Mouse (Mus musculus): ENCODE results near the gene Prn. TPM values are rescaled to one million over a fixed set of nuclear protein-coding genes. Genes with fewer than 3 reads are reported as not detected.
A peak's percentile ranks its signal among the peaks of the same experiment; 100 is the strongest.

Gene Prn
- polyA plus RNA-seq, 1 experiment from 2014 or later: not detected

- H3K4me1 ChIP-seq (ENCODE audit: control insufficient read depth, insufficient read depth, low read length): no peaks in the 10 kb centered on the region
- no peaks in the 10 kb centered on the region for H3K36me3 ChIP-seq (replicated peaks; ENCODE audit: control insufficient read depth, insufficient read depth, low read depth, low read length)
- H3K27ac ChIP-seq (replicated peaks; ENCODE audit: low read depth, low read length): no peak overlapping the region
- H3K27me3 ChIP-seq (ENCODE audit: control insufficient read depth, insufficient read depth, low read length): no peaks in the 10 kb centered on the region
- no peak for DNase-seq (ENCODE audit: low spot score)
- H3K4me3 ChIP-seq (ENCODE audit: low read depth, low read length): no peak overlapping the region
- H3K9ac ChIP-seq (replicated peaks; ENCODE audit: low read length): no peak overlapping the region
- H3K4me2 ChIP-seq (ENCODE audit: low read depth, low read length): no peak overlapping the region
- H3K9me3 ChIP-seq (replicated peaks; ENCODE audit: control insufficient read depth, low read length): no peaks in the 10 kb centered on the region
- 92% methylated on average over 6 of the region's 6 CpGs for WGBS
- no peak for ATAC-seq (replicated peaks; ENCODE audit: insufficient number of reproducible peaks, low FRiP score, low TSS enrichment, low read depth)
Measured at GRCm38 (mm10) chr2:131945765-131946164, 36.0 kb downstream of the Prn start.

GRCm38 (mm10) chr2:131946351-131946750 lies 36.6 kb downstream of the Prn start:
- H3K4me2 ChIP-seq (ENCODE audit: low read depth, low read length): no peak overlapping the region
- H3K9ac ChIP-seq (replicated peaks; ENCODE audit: low read length): no peak overlapping the region
- no peak for ATAC-seq (replicated peaks; ENCODE audit: insufficient number of reproducible peaks, low FRiP score, low TSS enrichment, low read depth)
- no peak overlapping the region for H3K4me3 ChIP-seq (ENCODE audit: low read depth, low read length)
- no peaks in the 10 kb centered on the region for H3K27me3 ChIP-seq (ENCODE audit: control insufficient read depth, insufficient read depth, low read length)
- DNase-seq (ENCODE audit: low spot score): no peak
- 89% methylated on average over 16 of the region's 16 CpGs for WGBS
- no peaks in the 10 kb centered on the region for H3K36me3 ChIP-seq (replicated peaks; ENCODE audit: control insufficient read depth, insufficient read depth, low read depth, low read length)
- H3K9me3 ChIP-seq (replicated peaks; ENCODE audit: control insufficient read depth, low read length): no peaks in the 10 kb centered on the region
- H3K4me1 ChIP-seq (ENCODE audit: control insufficient read depth, insufficient read depth, low read length): no peaks in the 10 kb centered on the region
- H3K27ac ChIP-seq (replicated peaks; ENCODE audit: low read depth, low read length): no peak overlapping the region

GRCm38 (mm10) chr2:131948156-131948555 lies 38.4 kb downstream of the Prn start:
- ATAC-seq (replicated peaks; ENCODE audit: insufficient number of reproducible peaks, low FRiP score, low TSS enrichment, low read depth) (no peak), DNase-seq (ENCODE audit: low spot score) (no peak)
- Histone ChIP-seq H3K9me3 (replicated peaks; ENCODE audit: control insufficient read depth, low read length) (no peaks in the 10 kb centered on the region), H3K4me2 (ENCODE audit: low read depth, low read length) (no peak overlapping the region), H3K4me1 (ENCODE audit: control insufficient read depth, insufficient read depth, low read length) (no peaks in the 10 kb centered on the region), H3K4me3 (ENCODE audit: low read depth, low read length) (no peak overlapping the region), H3K9ac (replicated peaks; ENCODE audit: low read length) (no peak overlapping the region), H3K36me3 (replicated peaks; ENCODE audit: control insufficient read depth, insufficient read depth, low read depth, low read length) (no peaks in the 10 kb centered on the region), H3K27ac (replicated peaks; ENCODE audit: low read depth, low read length) (no peak overlapping the region), H3K27me3 (ENCODE audit: control insufficient read depth, insufficient read depth, low read length) (peaks cover 5% of the 10 kb centered on the region; the same call in 1 of the 2 replicates)
- WGBS: 79% methylated on average over 3 of the region's 3 CpGs

GRCm38 (mm10) chr2:131948916-131949639 lies 39.3 kb downstream of the Prn start:
- Histone ChIP-seq H3K4me2 (ENCODE audit: low read depth, low read length) (no peak overlapping the region), H3K4me1 (ENCODE audit: control insufficient read depth, insufficient read depth, low read length) (no peaks in the 10 kb centered on the region), H3K27me3 (ENCODE audit: control insufficient read depth, insufficient read depth, low read length) (peaks cover 10% of the 10 kb centered on the region), H3K9ac (replicated peaks; ENCODE audit: low read length) (no peak overlapping the region), H3K9me3 (replicated peaks; ENCODE audit: control insufficient read depth, low read length) (no peaks in the 10 kb centered on the region), H3K27ac (replicated peaks; ENCODE audit: low read depth, low read length) (no peak overlapping the region), H3K4me3 (ENCODE audit: low read depth, low read length) (no peak overlapping the region), H3K36me3 (replicated peaks; ENCODE audit: control insufficient read depth, insufficient read depth, low read depth, low read length) (no peaks in the 10 kb centered on the region)
- ATAC-seq (replicated peaks; ENCODE audit: insufficient number of reproducible peaks, low FRiP score, low TSS enrichment, low read depth): no peak
- WGBS: 63% methylated on average over 11 of the region's 11 CpGs
- DNase-seq (ENCODE audit: low spot score): no peak

GRCm38 (mm10) chr2:131949767-131950597 lies 40.2 kb downstream of the Prn start:
- no peaks in the 10 kb centered on the region for H3K36me3 ChIP-seq (replicated peaks; ENCODE audit: control insufficient read depth, insufficient read depth, low read depth, low read length)
- ATAC-seq (replicated peaks; ENCODE audit: insufficient number of reproducible peaks, low FRiP score, low TSS enrichment, low read depth) (0 out of 2 replicates have a peak, but pooled peaks have one; percentile 29), DNase-seq (ENCODE audit: low spot score) (peak; percentile 75)
- no peak overlapping the region for H3K9ac ChIP-seq (replicated peaks; ENCODE audit: low read length)
- 49% methylated on average over 9 of the region's 9 CpGs for WGBS
- peaks cover 10% of the 10 kb centered on the region for H3K27me3 ChIP-seq (ENCODE audit: control insufficient read depth, insufficient read depth, low read length)
- no peak overlapping the region for H3K27ac ChIP-seq (replicated peaks; ENCODE audit: low read depth, low read length)
- no peak overlapping the region for H3K4me3 ChIP-seq (ENCODE audit: low read depth, low read length)
- no peak overlapping the region for H3K4me2 ChIP-seq (ENCODE audit: low read depth, low read length)
- H3K9me3 ChIP-seq (replicated peaks; ENCODE audit: control insufficient read depth, low read length): no peaks in the 10 kb centered on the region
- H3K4me1 ChIP-seq (ENCODE audit: control insufficient read depth, insufficient read depth, low read length): no peaks in the 10 kb centered on the region

GRCm38 (mm10) chr2:131950598-131951095 lies 40.9 kb downstream of the Prn start, which contains the start of gene Prnd:
Prnd (plus strand) TSS chr2:131950861.
- Histone ChIP-seq H3K9ac (replicated peaks; ENCODE audit: low read length) (no peak within 1 kb of the TSS), H3K36me3 (replicated peaks; ENCODE audit: control insufficient read depth, insufficient read depth, low read depth, low read length) (no peaks in the 10 kb centered on the region), H3K4me1 (ENCODE audit: control insufficient read depth, insufficient read depth, low read length) (no peaks in the 10 kb centered on the region), H3K4me3 (ENCODE audit: low read depth, low read length) (no peak within 1 kb of the TSS), H3K27me3 (ENCODE audit: control insufficient read depth, insufficient read depth, low read length) (peaks cover 10% of the 10 kb centered on the region), H3K27ac (replicated peaks; ENCODE audit: low read depth, low read length) (no peak within 1 kb of the TSS), H3K9me3 (replicated peaks; ENCODE audit: control insufficient read depth, low read length) (no peaks in the 10 kb centered on the region), H3K4me2 (ENCODE audit: low read depth, low read length) (no peak within 1 kb of the TSS)
- WGBS: 12% methylated on average over 11 of the region's 11 CpGs
- ATAC-seq (replicated peaks; ENCODE audit: insufficient number of reproducible peaks, low FRiP score, low TSS enrichment, low read depth) (0 out of 2 replicates have a peak, but pooled peaks have one; percentile 10), DNase-seq (ENCODE audit: low spot score) (peak; percentile 26)

- WGBS: 66% methylated on average over 2 of the region's 2 CpGs
- Histone ChIP-seq H3K9ac (replicated peaks; ENCODE audit: low read length) (no peak overlapping the region), H3K4me3 (ENCODE audit: low read depth, low read length) (no peak overlapping the region), H3K27me3 (ENCODE audit: control insufficient read depth, insufficient read depth, low read length) (peaks cover 10% of the 10 kb centered on the region), H3K4me1 (ENCODE audit: control insufficient read depth, insufficient read depth, low read length) (no peaks in the 10 kb centered on the region), H3K36me3 (replicated peaks; ENCODE audit: control insufficient read depth, insufficient read depth, low read depth, low read length) (no peaks in the 10 kb centered on the region), H3K4me2 (ENCODE audit: low read depth, low read length) (no peak overlapping the region), H3K9me3 (replicated peaks; ENCODE audit: control insufficient read depth, low read length) (no peaks in the 10 kb centered on the region), H3K27ac (replicated peaks; ENCODE audit: low read depth, low read length) (no peak overlapping the region)
- no peak for ATAC-seq (replicated peaks; ENCODE audit: insufficient number of reproducible peaks, low FRiP score, low TSS enrichment, low read depth)
- DNase-seq (ENCODE audit: low spot score): no peak
Measured at GRCm38 (mm10) chr2:131952456-131952855, 42.7 kb downstream of the Prn start.
